Mouse (Mus musculus) left cerebral cortex, postnatal 4 days (tissue): ENCODE measurements at regions not wholly inside any gene's neighbourhood (a gene's known extent, or its start where the extent isn't known, plus 50 kb on each side); places are given as distances from the start of the nearest gene placed in this dataset.
"Not testable (repeated sequence)": the region's sequence is repeated elsewhere in the genome, so short reads cannot be mapped to it uniquely, and the experiment has no call there.

Experiments used
- DNase-seq: peaks from one replicate; pipeline ENCODE4 v3.0.0-alpha.2; 2022
- intact Hi-C: fragments of 180-260 bp; cut with DNase I; formaldehyde crosslinking; loops from one replicate; pipeline ENCODE4 v1.15.1; 2025

GRCm38 (mm10) chr6:95058017-95058416 is 59.0 kb upstream of the Kbtbd8 start:
- intact Hi-C loops = loop anchor here (10.0 kb wide), 1 partner anchor 1967 kb away; no protein-coding TSS in a partner anchor
- DNase-seq = no peak

DNA sequence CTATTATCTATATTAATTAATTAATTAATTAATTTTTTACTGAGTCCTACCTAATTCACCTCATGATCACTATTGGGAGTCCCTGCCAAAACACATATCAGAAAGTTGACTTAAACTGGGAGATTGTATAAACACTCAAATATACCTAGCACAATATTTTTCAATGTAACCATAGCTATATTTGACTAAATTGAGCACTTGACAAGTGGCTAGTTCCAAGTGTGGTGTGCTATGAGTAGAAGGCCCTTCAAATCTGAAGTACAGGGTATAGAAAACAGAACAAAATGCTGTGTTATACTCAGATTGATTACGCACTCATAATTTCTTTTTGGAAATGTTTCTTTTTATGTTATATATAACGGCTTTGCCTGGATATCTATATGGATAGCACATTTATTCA is 60.8 kb upstream of the Kbtbd8 start:
- DNase-seq = no peak
- intact Hi-C loops = loop anchor here (10.0 kb wide), 1 partner anchor 1969 kb away; no protein-coding TSS in a partner anchor

DNA sequence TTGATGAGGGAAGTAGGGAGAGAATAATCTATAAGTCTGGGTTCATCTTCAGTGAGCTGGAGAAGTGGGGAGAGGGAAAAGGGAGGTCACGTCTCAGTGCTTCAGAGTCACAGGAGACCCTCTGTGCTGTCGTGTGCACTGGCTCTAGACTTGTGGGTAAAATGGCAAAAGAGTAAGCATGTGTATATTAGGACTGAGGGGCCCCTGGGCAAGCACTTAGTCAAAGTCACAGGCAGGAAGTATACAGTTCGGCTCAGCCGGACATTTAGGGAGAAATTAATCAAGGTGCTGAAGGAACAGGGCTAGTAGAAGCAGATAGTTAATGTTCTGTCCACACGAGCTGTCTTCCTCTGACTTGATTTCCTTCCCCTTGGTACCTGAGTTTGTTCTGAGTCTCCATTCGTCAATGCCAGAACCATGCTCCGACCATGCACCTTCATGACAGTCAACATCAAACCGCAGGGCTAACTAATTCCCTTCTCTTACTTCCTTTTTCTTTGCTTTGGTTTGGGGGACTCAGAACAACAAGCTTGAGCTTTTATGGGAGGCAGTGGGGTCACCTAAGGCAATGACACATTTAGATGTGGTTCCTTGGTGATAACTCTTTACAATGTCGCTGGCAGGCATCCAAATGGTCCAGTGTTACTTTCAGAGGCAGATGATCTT is 63.2 kb upstream of the Kbtbd8 start:
- DNase-seq = no peak
- intact Hi-C loops = loop anchor here (10.0 kb wide), 1 partner anchor 1971 kb away; no protein-coding TSS in a partner anchor

- intact Hi-C loops = not testable (repeated sequence)
Observed at GRCm38 (mm10) chr6:95041351-95041750, 75.7 kb upstream of the Kbtbd8 start.

GRCm38 (mm10) chr6:95024239-95024638 is 92.8 kb upstream of the Kbtbd8 start:
- DNase-seq = no peak
- intact Hi-C loops = no loop called here

More at GRCm38 (mm10) chr6:95041351-95041750, 75.7 kb upstream of the Kbtbd8 start:
- DNase-seq = not testable (repeated sequence)

- no peak for DNase-seq
- intact Hi-C loops = no loop called here
Observed at GRCm38 (mm10) chr6:95021724-95022123, 95.3 kb upstream of the Kbtbd8 start.

- DNase-seq = no peak
- intact Hi-C loops = no loop called here
Observed at GRCm38 (mm10) chr6:95017911-95018310, 99.1 kb upstream of the Kbtbd8 start.

- intact Hi-C loops = no loop called here
- no peak for DNase-seq
Observed at GRCm38 (mm10) chr6:95017484-95017883, 99.6 kb upstream of the Kbtbd8 start.

DNA sequence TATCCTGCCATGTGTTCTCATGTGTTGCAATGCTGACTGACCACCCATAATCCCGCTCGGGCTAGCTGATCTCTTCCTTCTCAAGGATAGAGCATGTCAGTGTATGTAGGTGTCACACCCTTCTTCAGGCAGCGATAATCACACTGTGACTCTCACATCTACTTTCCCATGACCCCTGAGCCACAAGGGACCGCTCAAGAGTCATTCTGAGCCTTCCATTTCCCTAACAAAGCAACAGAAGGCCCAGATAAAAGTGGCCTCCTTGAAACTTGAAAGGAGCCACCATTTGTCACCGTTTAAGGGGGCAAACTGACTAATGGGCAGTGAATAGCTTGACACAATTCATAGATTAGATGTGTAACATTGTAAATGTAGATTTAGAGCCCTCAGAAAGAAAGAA is 103.9 kb upstream of the Kbtbd8 start:
- intact Hi-C loops = no loop called here
- no peak for DNase-seq

- intact Hi-C loops = no loop called here
- no peak for DNase-seq
Observed at GRCm38 (mm10) chr6:95006485-95006884, 110.6 kb upstream of the Kbtbd8 start.

DNA sequence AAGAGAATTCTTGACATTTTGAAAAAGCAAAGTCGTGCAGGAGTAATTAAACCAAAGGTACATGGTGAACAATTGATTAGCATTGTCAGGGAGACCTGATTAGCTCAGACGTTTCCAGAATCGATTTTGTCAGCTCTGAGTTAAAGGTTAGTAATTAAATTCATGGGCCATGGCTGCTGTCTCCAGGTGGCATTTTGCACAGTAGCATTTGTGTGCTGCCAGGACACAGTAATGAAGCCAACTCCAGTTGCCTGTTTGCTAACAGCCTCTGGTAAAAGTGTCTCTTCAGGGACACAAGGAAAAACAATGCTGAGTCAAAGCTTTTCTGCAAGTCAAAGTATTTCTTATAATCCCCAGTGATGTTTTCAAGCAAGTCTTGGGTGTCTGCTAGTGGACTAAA is 113.3 kb upstream of the Kbtbd8 start:
- no peak for DNase-seq
- intact Hi-C loops = no loop called here

DNA sequence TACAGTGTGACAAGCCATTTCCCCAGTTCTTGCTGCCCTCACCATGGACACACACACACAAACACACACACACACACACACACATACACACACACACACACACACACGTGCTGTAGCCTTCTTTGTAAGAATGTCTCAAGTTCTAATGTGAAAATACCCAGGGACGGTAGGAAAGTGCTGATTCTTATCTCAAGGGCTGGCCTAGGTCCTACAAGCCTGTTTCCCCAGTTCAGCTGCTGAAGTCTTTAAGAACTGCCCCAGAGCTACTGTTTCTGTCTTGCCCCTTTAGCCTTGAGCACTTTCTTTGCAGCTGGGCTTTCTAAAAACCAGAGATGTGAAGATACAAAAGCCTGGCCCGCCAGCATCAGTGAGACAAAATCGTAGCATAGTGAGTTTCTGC is 117.5 kb upstream of the Kbtbd8 start:
- intact Hi-C loops = no loop called here
- DNase-seq = no peak

DNA sequence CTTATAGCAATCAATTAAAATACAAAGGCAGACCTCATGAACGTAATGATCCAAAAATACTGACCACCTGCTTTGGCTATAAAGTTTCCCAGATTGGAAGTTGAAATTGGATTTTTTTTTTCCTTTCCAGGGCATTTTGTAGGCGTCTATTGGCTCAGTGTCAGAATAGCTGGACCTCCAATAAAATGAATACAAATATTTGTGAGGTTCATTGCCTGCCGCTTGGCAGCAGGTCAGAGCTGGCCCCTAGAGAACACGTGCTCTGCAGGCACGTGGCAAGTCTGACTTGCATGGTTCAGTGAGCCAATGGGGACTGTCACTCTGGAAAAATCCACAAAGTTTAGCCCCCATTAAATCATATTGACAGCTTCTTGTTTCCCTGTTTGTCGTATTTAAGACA is 118.0 kb upstream of the Kbtbd8 start:
- intact Hi-C loops = no loop called here
- DNase-seq = peak; percentile 34

DNA sequence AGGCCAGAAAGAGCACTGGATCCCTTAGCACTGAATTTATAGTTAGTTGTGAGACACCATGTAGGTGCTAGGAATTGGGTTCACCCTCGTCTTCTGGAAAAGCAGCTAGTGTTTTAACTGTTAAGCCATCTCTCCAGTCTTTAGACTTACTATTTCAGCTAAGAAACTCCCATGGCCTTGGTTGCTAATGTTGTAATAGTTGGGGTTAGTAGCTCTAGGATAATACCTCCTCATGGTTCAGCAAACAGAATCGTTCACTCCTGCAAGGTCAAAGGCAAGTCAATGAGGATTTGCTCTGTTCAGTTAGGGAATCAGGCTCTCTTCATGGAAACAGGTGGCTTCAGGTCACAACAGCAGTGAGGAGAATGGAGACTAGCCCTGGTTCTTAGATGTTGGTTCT is 118.7 kb upstream of the Kbtbd8 start:
- intact Hi-C loops = no loop called here
- DNase-seq = no peak

DNA sequence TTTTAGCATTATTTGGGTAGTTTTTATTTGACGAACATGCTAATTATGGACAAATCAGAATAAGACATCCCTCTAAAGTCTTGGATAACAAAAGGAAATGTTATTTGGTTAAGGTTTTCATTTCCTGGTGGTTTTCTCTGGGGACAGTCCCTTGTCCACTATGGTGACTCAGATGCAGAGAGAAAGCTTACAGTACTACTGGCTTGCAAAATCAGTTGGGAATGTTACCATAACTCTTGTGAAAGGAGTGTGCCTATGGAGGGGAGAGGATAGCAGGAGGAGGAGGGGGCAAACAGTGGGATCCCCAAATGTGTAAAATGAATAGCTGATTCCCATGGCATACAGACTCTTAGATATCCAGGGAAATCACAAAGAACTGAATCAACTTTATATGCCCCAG is 122.7 kb upstream of the Kbtbd8 start:
- intact Hi-C loops = no loop called here
- no peak for DNase-seq

- DNase-seq = no peak
- intact Hi-C loops = loop anchor here (5.0 kb wide), 1 partner anchor 445 kb away; no protein-coding TSS in a partner anchor
Observed at GRCm38 (mm10) chr6:94987427-94987826, 129.6 kb upstream of the Kbtbd8 start.

- intact Hi-C loops = loop anchor here (5.0 kb wide), 1 partner anchor 444 kb away; no protein-coding TSS in a partner anchor
- DNase-seq = no peak
Observed at GRCm38 (mm10) chr6:94986346-94986745, 130.7 kb upstream of the Kbtbd8 start.

DNA sequence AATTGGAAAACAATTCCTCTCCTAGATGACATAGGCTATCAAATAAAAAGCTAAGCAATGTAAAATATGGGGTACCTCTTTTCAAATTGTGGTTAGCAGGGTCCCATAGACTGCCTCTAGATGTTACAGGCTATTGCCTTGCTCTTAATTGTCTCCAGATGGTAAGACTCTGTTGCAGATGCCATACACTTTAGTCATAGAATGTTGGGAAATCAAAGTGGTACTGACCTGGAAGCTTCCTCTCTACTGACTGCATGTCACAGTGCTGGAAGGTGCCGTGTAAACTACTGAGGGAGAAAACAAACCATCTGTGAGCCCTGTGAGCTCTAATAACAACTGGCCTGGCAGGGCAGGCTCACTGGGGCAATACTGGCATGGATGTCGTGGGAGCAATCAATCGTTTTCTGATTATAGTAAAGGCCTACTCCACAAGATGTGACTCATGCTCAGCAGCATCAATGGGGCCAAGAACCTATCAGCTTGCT is 132.6 kb upstream of the Kbtbd8 start:
- no peak for DNase-seq
- intact Hi-C loops = no loop called here

GRCm38 (mm10) chr6:94968683-94969082 is 148.4 kb upstream of the Kbtbd8 start:
- no peak for DNase-seq
- intact Hi-C loops = loop anchor here (5.0 kb wide), 2 partner anchors 266 to 426 kb away; partner anchors contain the start of gene Lrig1

DNA sequence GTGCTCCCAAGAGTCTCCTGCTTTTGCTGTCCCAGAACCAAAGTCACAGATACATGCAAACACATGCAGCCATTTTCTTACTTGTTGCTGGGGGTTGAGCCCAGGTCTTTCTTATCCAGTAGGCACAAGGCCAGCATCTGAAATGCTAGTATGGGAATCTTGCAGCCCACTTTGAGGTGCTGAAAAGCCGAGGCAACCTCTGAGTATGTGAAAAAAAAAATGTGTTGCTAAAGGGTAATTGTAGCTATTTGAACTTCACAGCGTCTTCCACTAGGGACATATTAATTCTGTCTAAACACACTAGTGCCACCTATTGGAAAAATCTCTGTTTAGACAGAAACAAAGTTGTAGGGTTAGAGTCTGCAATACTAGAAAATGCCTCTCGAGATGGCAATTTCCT is 150.1 kb upstream of the Kbtbd8 start:
- intact Hi-C loops = loop anchor here (5.0 kb wide), 2 partner anchors 265 to 425 kb away; partner anchors contain the start of gene Lrig1
- no peak for DNase-seq

- intact Hi-C loops = loop anchor here (5.0 kb wide), 1 partner anchor 336 kb away; no protein-coding TSS in a partner anchor
- no peak for DNase-seq
Observed at GRCm38 (mm10) chr6:94963204-94963603, 153.8 kb upstream of the Kbtbd8 start.

DNA sequence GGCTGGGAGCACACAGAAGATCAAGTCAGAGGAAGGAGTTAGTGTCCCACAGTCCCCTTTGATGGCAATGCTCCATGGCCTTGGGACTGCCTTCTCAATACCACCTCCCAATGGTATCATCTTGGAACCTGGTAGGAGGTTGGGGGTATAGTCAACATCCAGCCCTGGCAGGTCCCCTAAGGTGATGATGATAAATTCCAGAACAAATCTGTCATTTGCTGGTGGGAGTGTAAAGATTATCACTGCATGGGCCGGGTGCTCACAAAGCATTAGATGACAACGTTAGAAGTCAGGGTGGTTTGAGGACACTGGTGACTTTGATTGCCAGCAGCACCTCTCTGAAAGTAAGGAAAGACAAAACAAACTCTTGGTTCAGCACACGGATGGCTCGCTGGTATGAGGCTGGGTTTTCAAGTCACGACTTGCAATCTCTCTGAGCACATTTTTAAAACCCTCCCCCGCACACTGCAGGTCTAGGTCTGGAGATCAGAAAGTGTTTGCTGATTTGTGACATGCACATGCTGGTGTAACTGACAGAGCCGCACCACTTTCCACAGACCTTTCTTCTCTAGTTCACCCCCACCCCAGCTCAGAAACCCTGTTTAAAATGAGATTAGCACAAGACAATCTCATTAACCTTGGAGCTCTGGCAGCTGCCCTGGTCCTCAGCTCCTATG is 154.5 kb upstream of the Kbtbd8 start:
- intact Hi-C loops = loop anchor here (5.0 kb wide), 1 partner anchor 335 kb away; no protein-coding TSS in a partner anchor
- DNase-seq = no peak
